ENCODE assay signal across 9 mouse cellular contexts in genomic region chr12:29872156-29872815, GRCm38 (mm10).
DNase-seq lines count a peak whose midpoint lies in the region; ATAC-seq lines count a peak whose summit lies in the region.
"Had no signal": no experiment of that assay in that cellular context is flagged by ENCODE, and none has a peak within 500 bp of the region (broad histone marks: within the 10 kb centered on the region; RNA-seq: fewer than 3 reads in every experiment).

No protein-coding gene starts in this region.

- DNase-seq in adrenal gland, adult (ENCODE audit: inconsistent age in 2 of 2, low spot score in 1 of 2), result peak; percentile 17 to 43
- DNase-seq in adrenal gland, postnatal 25 days, result no peak
- peak; percentile 95 to 96 for DNase-seq in layer of hippocampus, adult 8-10 months (ENCODE audit: low spot score in 2 of 2)
- no peak for DNase-seq in heart, adult 8-10 months (ENCODE audit: low spot score)

- H3K27me3 ChIP-seq in embryonic facial prominence, embryonic 15.5 days, result no peaks in the 10 kb centered on the region
- H3K27me3 ChIP-seq in midbrain, embryonic 13.5 days, result no peaks in the 10 kb centered on the region

- H3K4me3 ChIP-seq in embryonic facial prominence, embryonic 15.5 days (replicated peaks), result no peak overlapping the region
- H3K4me3 ChIP-seq in midbrain, embryonic 13.5 days (replicated peaks), result no peak overlapping the region

- H3K4me2 ChIP-seq in embryonic facial prominence, embryonic 15.5 days (replicated peaks), result no peak overlapping the region
- H3K4me2 ChIP-seq in midbrain, embryonic 13.5 days (replicated peaks), result peak overlapping the region; percentile 39

- H3K9me3 ChIP-seq in embryonic facial prominence, embryonic 15.5 days (replicated peaks), result no peaks in the 10 kb centered on the region
- no peaks in the 10 kb centered on the region for H3K9me3 ChIP-seq in midbrain, embryonic 13.5 days

- 0 out of 2 replicates have a peak, but pooled peaks cover 6% of the 10 kb centered on the region for H3K4me1 ChIP-seq in embryonic facial prominence, embryonic 15.5 days
- H3K4me1 ChIP-seq in midbrain, embryonic 13.5 days (replicated peaks), result peaks cover 42% of the 10 kb centered on the region

- no peak overlapping the region for H3K27ac ChIP-seq in embryonic facial prominence, embryonic 15.5 days (replicated peaks)
- H3K27ac ChIP-seq in midbrain, embryonic 13.5 days, result peak overlapping the region; percentile 97
- H3K27ac ChIP-seq: macrophage had no signal

- ATAC-seq in embryonic facial prominence, embryonic 15.5 days (ENCODE audit: insufficient number of reproducible peaks, low FRiP score, low TSS enrichment, low read depth), result peak; percentile 52; the same call in 1 of the 2 replicates
- ATAC-seq in midbrain, embryonic 13.5 days, result peak; percentile 99
- ATAC-seq in activated CD4-positive, CD25-positive, alpha-beta regulatory T cell, adult 4 months, result no peak
- ATAC-seq in granulocyte monocyte progenitor cell, adult 5-6 weeks (replicated peaks; ENCODE audit: poor library complexity, severe bottlenecking), result no peak

- WGBS in embryonic facial prominence, embryonic 15.5 days, result 21% methylated on average over 7 of the region's 7 CpGs
- 4% methylated on average over 7 of the region's 7 CpGs for WGBS in midbrain, embryonic 13.5 days

- no peaks in the 10 kb centered on the region for H3K36me3 ChIP-seq in embryonic facial prominence, embryonic 15.5 days
- H3K36me3 ChIP-seq in midbrain, embryonic 13.5 days, result peaks cover 21% of the 10 kb centered on the region

- H3K9ac ChIP-seq in embryonic facial prominence, embryonic 15.5 days, result no peak overlapping the region
- H3K9ac ChIP-seq in midbrain, embryonic 13.5 days (replicated peaks), result peak overlapping the region; percentile 57

Comparison
In these comparisons a context has a peak if more than half of its experiments do, and no peak if none do; other contexts are left out.
1. DNase-seq: peak in adrenal gland, adult (2 of 2) and layer of hippocampus, adult 8-10 months (2 of 2); none in adrenal gland, postnatal 25 days (single experiment) and heart, adult 8-10 months (single experiment).
2. ATAC-seq: peak in embryonic facial prominence, embryonic 15.5 days (single experiment) and midbrain, embryonic 13.5 days (single experiment); none in activated CD4-positive, CD25-positive, alpha-beta regulatory T cell, adult 4 months (single experiment) and granulocyte monocyte progenitor cell, adult 5-6 weeks (single experiment).